Mouse (Mus musculus): ENCODE measurements around the gene Arl14.

Gene Arl14

DNA sequence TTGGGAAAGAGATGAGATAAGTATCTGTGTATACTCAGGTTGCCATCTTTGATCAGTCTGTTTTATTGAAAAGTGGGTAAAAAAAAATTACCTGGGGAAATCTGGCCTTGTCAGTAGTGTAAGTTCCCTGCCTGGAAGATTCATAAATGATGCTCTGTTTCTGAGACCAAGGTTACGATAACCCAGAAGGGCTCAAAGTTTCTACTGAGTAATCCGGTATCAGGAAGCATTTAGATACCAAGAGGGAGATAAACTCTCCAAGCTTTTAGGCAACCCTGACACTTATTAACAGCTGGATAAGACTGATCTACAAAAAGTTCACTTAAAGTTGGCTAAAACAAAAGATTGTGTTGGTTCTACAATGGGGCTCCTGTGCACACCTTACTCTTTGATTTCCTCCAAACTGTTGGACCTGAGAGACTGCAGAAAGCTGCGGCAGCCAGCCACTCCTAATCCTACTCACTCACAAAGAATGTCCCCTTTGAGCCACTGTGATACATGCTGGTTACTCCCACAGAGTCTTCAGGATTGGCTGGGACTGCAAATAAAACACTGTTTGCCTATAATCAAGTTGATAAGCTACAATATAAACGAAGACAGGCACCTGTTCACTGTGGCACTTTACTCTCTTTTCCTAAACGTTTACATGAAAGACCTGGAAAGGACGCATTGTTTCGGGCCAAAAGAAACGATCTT lies at the start of gene Arl14:
Arl14 (plus strand) TSS at position 614 of the 696 bp plus-strand sequence.
- DNase-seq (ENCODE audit: extremely low spot score, low read depth, low spot score), result no peak

DNA sequence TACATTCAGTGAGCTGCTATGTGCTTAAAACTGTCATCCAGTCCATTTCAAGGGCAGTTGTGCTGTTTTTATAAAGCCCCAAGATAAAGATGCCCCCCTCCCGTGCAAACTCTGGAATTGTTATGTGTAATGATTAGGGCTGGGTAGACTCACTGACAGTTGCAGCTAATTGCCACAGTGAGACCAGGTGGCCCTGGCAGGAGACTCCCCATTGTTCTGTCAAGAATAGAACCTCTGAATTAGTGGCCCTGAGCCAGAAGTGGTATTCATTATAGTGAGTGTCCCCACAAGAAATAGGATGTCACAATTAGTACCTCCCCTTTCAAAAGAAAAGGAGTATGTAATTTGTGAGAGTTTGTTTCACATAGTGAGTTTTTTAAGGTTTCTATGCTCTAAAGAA lies 47.0 kb upstream of the Arl14 start:
- no peak for DNase-seq (ENCODE audit: extremely low spot score, low read depth, low spot score)

DNA sequence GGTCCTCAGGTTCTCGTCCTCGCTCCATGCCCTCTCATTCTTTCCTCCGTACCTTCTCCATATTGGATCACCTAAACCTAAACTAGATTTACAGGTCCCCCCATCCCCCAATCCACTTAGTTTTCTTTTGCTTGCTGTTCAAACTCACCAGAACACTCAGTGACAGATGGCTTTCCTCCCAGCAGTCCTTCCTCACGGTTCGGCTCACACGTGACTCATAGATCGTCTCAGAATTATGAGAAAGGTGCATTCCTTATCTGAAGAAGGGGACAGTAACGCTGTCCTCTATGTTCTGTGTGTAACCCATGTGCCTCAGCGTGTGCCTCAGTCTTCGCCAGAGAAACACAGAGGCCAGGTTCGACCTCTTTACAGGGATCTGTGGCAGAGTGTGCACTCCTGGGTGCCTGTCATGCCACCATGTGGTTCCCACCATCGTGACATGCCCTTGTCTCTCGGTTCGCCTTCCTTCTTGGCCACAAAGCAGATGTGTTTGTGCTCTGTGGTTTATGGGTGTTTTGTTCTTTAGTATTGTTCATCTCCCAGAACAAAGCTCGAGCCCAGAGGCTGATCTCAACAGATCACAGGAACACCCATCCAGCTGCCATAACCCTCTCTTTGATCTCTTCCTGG lies 44.9 kb upstream of the Arl14 start:
- DNase-seq (ENCODE audit: extremely low spot score, low read depth, low spot score), result no peak

DNA sequence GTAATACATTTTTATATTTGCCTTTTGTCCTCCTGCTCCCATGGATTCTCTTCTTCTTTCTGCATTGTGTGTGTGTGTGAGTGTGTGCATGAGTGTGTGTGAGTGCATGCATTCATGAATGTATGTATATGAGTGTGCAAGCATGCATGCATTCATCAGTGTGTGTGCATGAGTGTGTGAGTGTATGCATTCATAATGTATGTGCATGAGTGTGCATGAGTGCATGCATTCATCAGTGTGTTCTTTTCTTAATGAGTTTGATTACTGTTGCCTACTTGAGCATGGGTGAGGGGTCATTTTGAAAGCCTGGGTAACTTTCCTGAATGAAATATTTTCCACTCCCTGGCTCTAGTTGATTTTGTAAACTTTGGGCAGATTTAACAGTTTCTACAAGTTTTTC lies 44.3 kb upstream of the Arl14 start:
- DNase-seq (ENCODE audit: extremely low spot score, low read depth, low spot score), result no peak

DNA sequence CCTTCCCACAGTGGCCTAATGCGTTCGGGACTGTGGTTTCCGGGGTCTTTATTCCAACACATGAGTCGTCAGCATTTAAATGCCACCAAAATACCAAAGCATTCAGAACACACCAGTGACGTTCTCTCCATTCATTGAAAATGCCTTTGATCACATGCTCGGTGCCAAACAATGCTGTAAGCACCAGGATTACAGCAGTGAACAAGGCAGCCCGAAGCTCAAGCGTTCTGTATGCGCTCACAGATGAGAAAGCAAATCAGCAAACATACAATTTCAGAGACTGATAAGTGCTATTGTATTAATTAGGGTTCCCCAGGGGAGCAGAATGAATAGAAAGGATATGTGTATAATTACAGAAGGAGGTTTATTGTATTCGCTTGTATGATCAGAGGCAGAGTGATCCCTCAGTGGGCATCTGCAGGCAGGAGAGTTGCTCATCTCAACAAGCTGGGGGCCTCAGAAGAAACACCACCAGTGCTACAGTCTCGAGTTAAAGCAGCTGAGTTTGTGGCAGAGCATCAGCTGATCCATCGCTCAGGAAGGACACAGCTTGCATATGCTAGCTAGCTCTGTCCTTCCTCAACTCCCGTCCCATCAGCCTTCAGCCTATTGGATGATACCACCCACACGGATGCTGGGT lies 43.7 kb upstream of the Arl14 start:
- no peak for DNase-seq (ENCODE audit: extremely low spot score, low read depth, low spot score)

DNA sequence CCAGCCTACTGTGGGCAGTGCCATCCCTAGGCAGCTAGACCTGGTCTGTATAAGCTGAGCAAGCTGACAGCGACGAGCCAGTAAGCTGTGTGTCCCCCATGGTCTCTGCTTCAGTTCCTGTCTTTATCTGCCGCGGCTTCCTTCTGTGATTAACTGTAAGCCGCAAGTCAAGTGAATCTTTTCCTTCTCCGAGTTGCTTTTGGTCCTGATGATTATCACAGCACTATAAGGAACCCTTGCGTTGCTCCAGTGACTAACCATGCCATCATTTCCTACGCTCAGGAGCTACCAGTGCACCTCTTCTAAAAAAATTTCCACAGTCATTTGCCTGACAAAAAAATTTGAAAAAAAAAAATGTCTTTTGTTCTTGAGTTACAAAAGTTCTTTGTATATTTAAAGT lies 40.7 kb upstream of the Arl14 start:
- DNase-seq (ENCODE audit: extremely low spot score, low read depth, low spot score), result no peak

- no peak for DNase-seq (ENCODE audit: extremely low spot score, low read depth, low spot score)
Measured at GRCm38 (mm10) chr3:69182225-69182624, 40.0 kb upstream of the Arl14 start.

DNA sequence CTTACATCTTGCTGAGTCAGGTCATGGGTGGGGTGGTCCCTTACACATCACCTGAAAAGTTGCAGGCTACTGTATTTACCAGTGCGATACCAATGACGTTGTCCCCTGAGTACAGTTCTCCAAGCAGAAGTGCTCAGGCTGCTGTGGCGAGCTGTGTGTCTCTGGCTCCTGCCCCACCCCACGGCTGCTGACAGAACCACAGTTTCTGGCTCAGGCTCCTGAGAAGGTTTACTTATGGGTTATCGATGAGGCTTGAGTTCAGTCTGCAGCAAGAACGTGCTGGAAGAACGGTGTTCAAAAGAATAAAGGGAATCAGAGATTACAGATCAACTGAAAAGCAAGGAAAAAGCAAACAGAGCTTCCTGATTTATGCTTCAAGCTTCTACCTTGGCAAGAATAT lies 37.0 kb upstream of the Arl14 start:
- DNase-seq (ENCODE audit: extremely low spot score, low read depth, low spot score), result no peak

GRCm38 (mm10) chr3:69186031-69186430 lies 36.2 kb upstream of the Arl14 start:
- DNase-seq (ENCODE audit: extremely low spot score, low read depth, low spot score), result no peak

DNA sequence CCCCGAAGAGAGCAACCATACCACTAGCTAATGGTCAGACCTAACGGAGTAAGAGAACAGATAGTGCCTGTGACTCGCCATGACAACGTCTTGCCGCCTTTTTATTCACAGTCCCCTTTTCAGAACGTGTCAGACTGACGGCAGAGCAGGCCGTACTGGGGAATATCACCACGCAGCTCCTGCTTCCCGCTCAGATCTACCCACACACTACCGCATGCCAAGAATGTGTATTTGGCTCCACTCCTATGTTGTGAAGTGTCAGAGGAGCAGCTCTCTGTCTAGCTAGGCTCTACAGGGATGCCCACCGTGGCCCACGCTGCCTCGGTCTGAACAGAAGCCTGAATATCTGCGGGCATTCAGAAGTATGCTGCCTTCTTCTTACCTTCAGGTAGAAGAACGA lies 35.6 kb upstream of the Arl14 start:
- DNase-seq (ENCODE audit: extremely low spot score, low read depth, low spot score), result no peak

DNA sequence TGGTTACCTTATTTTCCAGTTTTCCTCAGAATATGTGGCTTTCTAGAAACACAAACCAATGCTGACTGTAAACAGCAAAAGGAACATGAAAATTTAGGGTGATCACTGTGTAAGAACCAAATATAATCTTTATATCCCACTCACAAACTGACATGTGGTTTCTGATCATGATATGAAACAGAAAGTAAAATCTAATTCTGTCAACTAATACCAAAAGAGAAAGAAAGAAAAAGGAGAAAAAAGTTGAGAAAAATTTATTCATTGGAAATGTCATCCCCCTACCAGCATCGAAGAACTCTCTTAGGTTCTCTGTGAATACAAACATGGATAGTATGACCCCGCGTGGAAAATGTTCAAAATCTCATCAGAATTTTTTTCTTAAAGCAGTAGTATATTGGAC lies 29.2 kb upstream of the Arl14 start:
- no peak for DNase-seq (ENCODE audit: extremely low spot score, low read depth, low spot score)

GRCm38 (mm10) chr3:69194496-69194895 lies 27.7 kb upstream of the Arl14 start:
- peak; percentile 12 for DNase-seq (ENCODE audit: extremely low spot score, low read depth, low spot score)

DNA sequence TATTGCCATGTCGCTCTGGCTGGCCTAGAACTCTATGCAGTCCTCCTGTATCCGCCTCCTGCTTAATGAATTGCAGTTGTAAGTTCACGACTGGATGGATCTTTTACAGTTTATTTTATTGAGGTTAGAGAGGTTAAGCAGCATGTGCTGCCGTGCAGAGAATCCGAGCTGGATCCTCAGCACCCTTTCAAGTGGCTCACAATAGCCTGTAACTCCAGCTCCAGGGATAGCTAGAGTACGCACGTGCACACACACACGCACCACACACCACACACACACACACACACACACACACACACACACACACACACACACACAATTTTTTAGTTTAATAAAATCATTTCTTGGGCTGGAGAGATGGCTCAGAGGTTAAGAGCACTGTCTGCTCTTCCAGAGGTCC lies 27.0 kb upstream of the Arl14 start:
- DNase-seq (ENCODE audit: extremely low spot score, low read depth, low spot score), result peak; percentile 3

- DNase-seq (ENCODE audit: extremely low spot score, low read depth, low spot score), result no peak
Measured at GRCm38 (mm10) chr3:69198098-69198497, 24.1 kb upstream of the Arl14 start.

DNA sequence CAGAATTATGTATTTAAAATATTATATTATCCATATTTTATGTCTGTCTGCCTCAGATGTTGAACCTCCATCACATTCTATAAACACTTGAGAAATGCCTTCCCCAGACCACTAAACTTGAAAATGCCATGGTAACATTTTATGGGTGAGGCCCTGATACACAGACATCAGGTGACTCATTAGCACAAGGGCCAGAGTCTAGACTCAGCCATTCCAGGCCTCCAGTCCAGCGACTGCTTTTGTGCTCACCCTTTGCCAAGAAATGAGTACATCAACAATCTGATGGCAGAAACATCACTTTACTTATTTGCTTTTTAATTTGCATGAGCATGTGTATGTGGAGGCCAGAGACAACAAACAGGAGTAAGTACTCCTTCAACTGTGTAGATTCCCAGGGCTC lies 22.0 kb upstream of the Arl14 start:
- DNase-seq (ENCODE audit: extremely low spot score, low read depth, low spot score), result no peak

GRCm38 (mm10) chr3:69201206-69201605 lies 21.0 kb upstream of the Arl14 start:
- DNase-seq (ENCODE audit: extremely low spot score, low read depth, low spot score), result no peak

- no peak for DNase-seq (ENCODE audit: extremely low spot score, low read depth, low spot score)
Measured at GRCm38 (mm10) chr3:69202876-69203275, 19.3 kb upstream of the Arl14 start.

- no peak for DNase-seq (ENCODE audit: extremely low spot score, low read depth, low spot score)
Measured at GRCm38 (mm10) chr3:69205266-69206054, 16.8 kb upstream of the Arl14 start.

GRCm38 (mm10) chr3:69206193-69206893 lies 15.9 kb upstream of the Arl14 start:
- DNase-seq (ENCODE audit: extremely low spot score, low read depth, low spot score), result no peak

DNA sequence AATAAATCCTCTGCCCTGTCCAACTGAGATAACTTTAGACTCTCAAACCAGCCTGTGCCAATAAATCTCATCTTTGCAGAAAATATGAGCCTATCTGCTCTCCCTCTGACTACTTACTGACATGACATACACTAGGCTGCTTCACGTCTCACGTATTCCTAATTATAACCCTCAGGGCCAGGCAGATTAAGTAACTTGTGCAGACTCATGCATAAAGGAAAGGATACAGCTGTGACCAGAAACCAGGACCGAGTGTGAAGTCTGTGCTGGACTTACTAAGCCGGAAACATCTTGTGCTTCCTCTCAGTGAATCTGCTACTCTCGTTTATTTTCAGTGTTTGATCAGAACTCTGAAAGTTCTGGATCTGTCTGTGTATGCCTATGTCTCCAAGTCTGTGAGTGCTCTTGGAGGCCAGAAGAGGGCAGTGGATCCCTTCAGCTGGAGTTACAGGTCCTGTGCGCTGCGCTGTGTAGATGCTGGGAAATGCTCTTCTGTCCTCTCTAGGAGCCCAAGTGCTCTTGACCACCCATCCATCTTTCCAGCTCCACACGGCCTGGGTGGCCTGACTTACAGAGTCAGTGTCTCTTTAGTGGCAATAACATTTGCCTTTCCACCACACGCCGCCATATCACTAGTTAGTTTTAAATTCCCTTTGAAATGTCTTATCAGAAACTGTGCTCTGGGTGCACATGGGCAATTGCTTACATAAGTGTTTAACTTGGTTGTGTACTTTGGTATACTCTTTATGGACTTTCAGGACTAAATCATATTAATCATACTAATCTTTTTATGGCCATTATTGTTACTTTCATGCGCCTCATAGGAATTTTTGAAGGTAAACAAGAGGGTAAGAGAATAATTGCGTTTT lies 13.5 kb upstream of the Arl14 start:
- DNase-seq (ENCODE audit: extremely low spot score, low read depth, low spot score), result no peak
